Mouse (Mus musculus): Measurements from ENCODE around the gene Ces5a.
"Not testable (repeated sequence)": the region's sequence is repeated elsewhere in the genome, so short reads cannot be mapped to it uniquely, and the experiment has no call there.

- not testable (repeated sequence) for TF ChIP-seq EP300 (IDR thresholded peaks at IDR 0.05; ENCODE audit: low read length); JUND (conservative IDR thresholded peaks at IDR 0.05; ENCODE audit: low read depth, low read length); HCFC1 (IDR thresholded peaks at IDR 0.05; ENCODE audit: low read depth, low read length); CTCF (conservative IDR thresholded peaks at IDR 0.05 in 1 of 2, IDR thresholded peaks at IDR 0.05 in 1 of 2; ENCODE audit: low read depth in 2 of 2, low read length in 2 of 2); MAX (IDR thresholded peaks at IDR 0.05; ENCODE audit: low read length); USF1 (IDR thresholded peaks at IDR 0.05; ENCODE audit: low read depth, low read length); MEF2A (IDR thresholded peaks at IDR 0.05; ENCODE audit: borderline replicate concordance, low read depth, low read length)
Observed at GRCm38 (mm10) chr8:93469733-93470132, 65.9 kb downstream of the Ces5a start.
